Mouse (Mus musculus) neural tube, embryonic 13.5 days (tissue): ENCODE results near the gene Actg2. TPM values are rescaled to one million over a fixed set of nuclear protein-coding genes. Genes with fewer than 3 reads are reported as not detected.

Source experiments
- ATAC-seq: fragments of 200-750 bp; cut with Nextera tagmentation; 2 replicates; pipeline ENCODE4 v1.8.0; 2017; ENCODE audit warnings: low read depth, mild to moderate bottlenecking, moderate TSS enrichment, moderate library complexity
- H3K27ac ChIP-seq: fragments of 300-500 bp; sonication (generic); replicated peaks from 2 replicates; pipeline ENCODE4 v1.5.1; 2015; ENCODE audit warnings: moderate library complexity, mild to moderate bottlenecking, inconsistent platforms
- H3K27me3 ChIP-seq: fragments of 300-500 bp; sonication (generic); 2 replicates; pipeline ENCODE4 v1.6.1; 2015; ENCODE audit warnings: mild to moderate bottlenecking, inconsistent platforms
- H3K36me3 ChIP-seq: fragments of 300-500 bp; sonication (generic); 2 replicates; pipeline ENCODE4 v1.6.1; 2015; ENCODE audit warnings: mild to moderate bottlenecking, inconsistent platforms
- H3K4me1 ChIP-seq: fragments of 300-500 bp; sonication (generic); replicated peaks from 2 replicates; pipeline ENCODE4 v1.6.1; 2015; ENCODE audit warnings: inconsistent platforms
- H3K4me2 ChIP-seq: fragments of 300-500 bp; sonication (generic); 2 replicates; pipeline ENCODE4 v1.6.1; 2015; ENCODE audit warnings: inconsistent platforms, mild to moderate bottlenecking, moderate library complexity
- H3K4me3 ChIP-seq: fragments of 300-500 bp; sonication (generic); 2 replicates; pipeline ENCODE4 v1.5.1; 2015; ENCODE audit warnings: mild to moderate bottlenecking, inconsistent platforms
- H3K9ac ChIP-seq: fragments of 300-500 bp; sonication (generic); 2 replicates; pipeline ENCODE4 v1.6.1; 2015; ENCODE audit warnings: moderate library complexity, mild to moderate bottlenecking, inconsistent platforms
- H3K9me3 ChIP-seq: fragments of 300-500 bp; sonication (generic); 2 replicates; pipeline ENCODE4 v1.6.1; 2016; ENCODE audit warnings: inconsistent platforms
- WGBS: fragments of 180-500 bp; shearing (Covaris S2); methylation state at CpG from one replicate; pipeline ENCODE4 v1.1.7; 2015; 5-methylcytosine and 5-hydroxymethylcytosine counted together
- polyA plus RNA-seq: library from polyadenylated mRNA; unstranded; fragments of >200 nt; fragmentation: Nextera tagmentation; extraction: Ambion mirVana; gene quantifications from 2 replicates; pipeline ENCODE4 v1.2.1, GENCODE M21; 2015

Actg2 gene
- polyA plus RNA-seq, 1 experiment from 2014 or later: 1.9 TPM

DNA sequence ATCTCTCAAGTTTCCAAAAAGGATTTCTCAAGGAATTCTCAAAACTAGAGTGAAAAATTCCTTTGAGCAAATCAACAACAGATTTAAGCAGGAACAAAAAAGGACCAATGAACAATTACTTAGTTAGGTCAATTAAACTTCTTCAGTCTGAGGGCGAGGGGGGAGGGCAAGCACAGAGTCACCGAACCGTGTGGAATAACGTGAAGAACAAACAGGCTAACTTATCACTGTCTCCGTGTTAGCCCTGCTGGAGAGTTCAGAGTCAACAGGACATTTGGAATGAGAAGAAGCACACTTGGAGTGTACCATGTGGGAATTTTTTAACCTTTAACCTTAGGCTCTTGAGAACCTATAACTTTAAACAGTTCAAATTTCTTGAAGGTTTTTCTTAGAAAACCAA is 12.3 kb upstream of the Actg2 start:
- WGBS: 36% methylated on average over 5 of the region's 5 CpGs
- Histone ChIP-seq H3K27ac (no peak overlapping the region), H3K9me3 (no peaks in the 10 kb centered on the region), H3K4me3 (no peak overlapping the region), H3K27me3 (no peaks in the 10 kb centered on the region), H3K9ac (no peak overlapping the region), H3K4me2 (no peak overlapping the region), H3K36me3 (peaks cover 64% of the 10 kb centered on the region), H3K4me1 (no peaks in the 10 kb centered on the region)
- ATAC-seq: no peak

- Histone ChIP-seq H3K4me1 (no peaks in the 10 kb centered on the region), H3K9ac (no peak overlapping the region), H3K4me2 (no peak overlapping the region), H3K27me3 (no peaks in the 10 kb centered on the region), H3K4me3 (no peak overlapping the region), H3K36me3 (peaks cover 62% of the 10 kb centered on the region), H3K27ac (no peak overlapping the region), H3K9me3 (no peaks in the 10 kb centered on the region)
- no peak for ATAC-seq
- WGBS: 70% methylated on average over 3 of the region's 3 CpGs
Observed at GRCm38 (mm10) chr6:83545778-83546177, 9.7 kb upstream of the Actg2 start.

- Histone ChIP-seq H3K9ac (no peak overlapping the region), H3K4me1 (no peaks in the 10 kb centered on the region; the same call in 1 of the 2 replicates), H3K27ac (peak overlapping the region; percentile 49; the same call in 1 of the 2 replicates), H3K9me3 (no peaks in the 10 kb centered on the region), H3K27me3 (no peaks in the 10 kb centered on the region), H3K4me3 (no peak overlapping the region), H3K36me3 (peaks cover 48% of the 10 kb centered on the region), H3K4me2 (no peak overlapping the region)
- WGBS: 74% methylated on average over 11 of the region's 11 CpGs
- ATAC-seq: no peak
Observed at GRCm38 (mm10) chr6:83541756-83542456, 5.8 kb upstream of the Actg2 start.

DNA sequence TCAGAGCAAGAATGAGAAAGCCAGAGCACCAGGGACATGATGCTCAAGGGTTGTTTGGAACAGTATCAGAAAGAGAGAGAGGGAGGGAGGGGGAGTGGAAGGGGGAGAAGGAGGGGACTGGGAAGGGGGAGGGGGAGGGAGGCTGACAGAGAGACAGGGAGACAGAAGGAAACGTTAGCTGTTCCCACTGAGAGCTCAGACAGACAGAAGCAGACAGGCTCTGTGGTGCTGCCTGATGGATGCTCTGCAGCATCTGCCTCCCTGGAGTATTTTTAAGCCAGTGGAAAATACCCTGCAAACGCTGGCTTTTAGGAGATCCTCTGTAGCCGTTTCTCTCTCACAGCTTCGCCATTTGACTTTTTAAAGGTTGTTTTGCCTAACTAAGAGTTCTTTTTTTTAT is 4.0 kb upstream of the Actg2 start:
- Histone ChIP-seq H3K4me2 (no peak overlapping the region), H3K9me3 (no peaks in the 10 kb centered on the region), H3K36me3 (peaks cover 30% of the 10 kb centered on the region), H3K27me3 (no peaks in the 10 kb centered on the region), H3K27ac (no peak overlapping the region; the same call in 1 of the 2 replicates), H3K4me1 (no peaks in the 10 kb centered on the region; the same call in 1 of the 2 replicates), H3K4me3 (no peak overlapping the region), H3K9ac (no peak overlapping the region)
- 36% methylated on average over 4 of the region's 4 CpGs for WGBS
- ATAC-seq: 0 out of 2 replicates have a peak, but pooled peaks have one; percentile 23

DNA sequence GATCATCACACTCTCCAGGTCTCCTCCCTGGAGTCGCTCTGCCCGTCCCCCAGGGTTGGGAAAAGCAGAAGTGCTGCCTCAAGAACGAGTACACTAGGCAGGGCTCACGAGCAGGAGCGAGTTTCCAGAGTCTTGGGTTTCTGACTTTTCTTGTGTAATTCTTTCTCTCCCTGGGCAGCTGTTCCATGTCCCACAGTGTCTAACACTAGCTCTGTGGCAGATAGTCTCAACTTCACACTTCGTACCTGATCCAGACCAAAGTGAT is 662 bp upstream of the Actg2 start:
- no peak overlapping the region for H3K9ac ChIP-seq

DNA sequence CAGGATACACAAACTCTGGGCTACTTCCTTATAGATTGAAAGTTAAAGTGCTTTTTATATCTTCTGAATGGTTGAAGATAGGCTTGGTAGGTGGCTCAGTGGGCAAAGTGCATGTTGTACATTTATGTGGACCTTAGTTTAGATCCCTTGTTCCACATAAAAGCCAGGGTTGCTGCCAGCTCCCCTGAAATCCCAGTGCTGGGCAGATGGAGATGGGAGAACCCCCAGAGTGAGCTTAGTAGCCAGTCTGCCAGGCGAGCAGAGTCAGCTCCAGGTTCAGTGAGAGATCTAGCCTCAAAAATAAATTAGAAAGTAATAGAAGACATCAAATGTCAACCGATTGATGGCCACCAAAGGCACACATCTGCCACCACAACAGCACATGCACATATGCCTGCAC is 3.5 kb downstream of the Actg2 start:
- H3K4me3 ChIP-seq: no peak overlapping the region
- no peak overlapping the region for H3K4me2 ChIP-seq
- no peaks in the 10 kb centered on the region for H3K4me1 ChIP-seq
- 68% methylated on average over 2 of the region's 2 CpGs for WGBS
- no peaks in the 10 kb centered on the region for H3K27me3 ChIP-seq
- H3K9ac ChIP-seq: no peak overlapping the region
- no peaks in the 10 kb centered on the region for H3K9me3 ChIP-seq
- ATAC-seq: no peak
- H3K36me3 ChIP-seq: no peaks in the 10 kb centered on the region
- H3K27ac ChIP-seq: no peak overlapping the region

More for the DNA sequence above, 662 bp upstream of the Actg2 start:
- Histone ChIP-seq H3K4me3 (no peak overlapping the region), H3K9me3 (no peaks in the 10 kb centered on the region), H3K27ac (no peak overlapping the region), H3K36me3 (peaks cover 3% of the 10 kb centered on the region; the same call in 1 of the 2 replicates), H3K4me2 (no peak overlapping the region), H3K4me1 (no peaks in the 10 kb centered on the region; the same call in 1 of the 2 replicates), H3K27me3 (no peaks in the 10 kb centered on the region)
- no peak for ATAC-seq
- 54% methylated on average over 6 of the region's 6 CpGs for WGBS

DNA sequence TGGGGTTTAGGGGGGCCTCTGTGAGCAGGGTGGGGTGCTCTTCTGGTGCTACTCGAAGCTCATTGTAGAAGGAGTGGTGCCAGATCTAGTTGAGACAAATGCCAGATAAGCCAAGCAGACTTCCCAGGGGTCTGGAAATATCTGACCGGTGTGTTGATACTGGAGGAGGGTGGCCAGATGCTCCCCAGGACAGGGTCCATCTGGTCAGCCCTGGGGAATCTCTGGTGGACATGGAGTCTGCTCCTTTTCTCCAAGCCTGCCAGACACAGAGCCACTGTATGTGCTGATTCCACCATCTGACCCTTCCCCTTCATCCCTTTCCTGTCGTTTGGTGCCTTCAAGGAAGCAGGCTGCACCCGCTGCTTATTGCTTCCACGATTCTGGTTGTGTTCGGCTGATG is 12.9 kb downstream of the Actg2 start:
- ATAC-seq: no peak
- Histone ChIP-seq H3K27ac (no peak overlapping the region), H3K9ac (no peak overlapping the region; the same call in 1 of the 2 replicates), H3K27me3 (no peaks in the 10 kb centered on the region), H3K4me2 (no peak overlapping the region), H3K4me3 (no peak overlapping the region), H3K4me1 (no peaks in the 10 kb centered on the region), H3K36me3 (no peaks in the 10 kb centered on the region), H3K9me3 (no peaks in the 10 kb centered on the region)
- 67% methylated on average over 6 of the region's 6 CpGs for WGBS

GRCm38 (mm10) chr6:83521784-83522183 is 14.3 kb downstream of the Actg2 start:
- no peak for ATAC-seq
- Histone ChIP-seq H3K9ac (no peak overlapping the region), H3K27ac (no peak overlapping the region), H3K4me2 (no peak overlapping the region), H3K27me3 (no peaks in the 10 kb centered on the region), H3K36me3 (no peaks in the 10 kb centered on the region), H3K9me3 (no peaks in the 10 kb centered on the region), H3K4me3 (no peak overlapping the region), H3K4me1 (no peaks in the 10 kb centered on the region)
- WGBS: 72% methylated on average over 6 of the region's 6 CpGs

DNA sequence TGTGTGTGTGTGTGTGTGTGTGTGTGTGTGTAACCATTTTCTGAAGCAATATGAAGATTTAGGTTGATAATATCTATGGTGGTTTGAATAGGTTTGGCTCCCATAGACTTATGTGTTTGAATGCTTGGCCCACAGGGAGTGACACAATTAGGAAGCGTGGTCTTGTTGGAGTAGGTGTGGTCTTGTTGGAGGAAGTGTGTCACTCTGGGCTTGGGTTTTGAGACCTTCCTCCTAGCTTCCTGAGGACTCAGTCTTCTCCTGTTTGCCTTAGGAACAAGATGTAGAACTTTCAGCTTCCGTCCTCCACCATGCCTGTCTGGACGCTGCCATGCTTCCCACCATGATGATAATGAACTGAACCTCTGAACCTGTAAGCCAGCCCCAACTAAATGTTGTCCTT is 17.4 kb downstream of the Actg2 start:
- Histone ChIP-seq H3K27ac (no peak overlapping the region), H3K4me3 (no peak overlapping the region), H3K4me1 (no peaks in the 10 kb centered on the region), H3K27me3 (no peaks in the 10 kb centered on the region), H3K9ac (no peak overlapping the region), H3K4me2 (no peak overlapping the region), H3K36me3 (no peaks in the 10 kb centered on the region), H3K9me3 (no peaks in the 10 kb centered on the region)
- ATAC-seq: no peak
- 88% methylated on average over 3 of the region's 3 CpGs for WGBS

- no peaks in the 10 kb centered on the region for H3K36me3 ChIP-seq
- no peak for ATAC-seq
- H3K27me3 ChIP-seq: no peaks in the 10 kb centered on the region
- no peaks in the 10 kb centered on the region for H3K9me3 ChIP-seq
- no peak overlapping the region for H3K9ac ChIP-seq
- H3K4me2 ChIP-seq: no peak overlapping the region
- no peak overlapping the region for H3K27ac ChIP-seq
- no peaks in the 10 kb centered on the region for H3K4me1 ChIP-seq
- no peak overlapping the region for H3K4me3 ChIP-seq
- WGBS: 77% methylated on average over 3 of the region's 3 CpGs
Observed at GRCm38 (mm10) chr6:83515172-83515571, 20.9 kb downstream of the Actg2 start.

GRCm38 (mm10) chr6:83512495-83512894 is 23.6 kb downstream of the Actg2 start:
- no peak overlapping the region for H3K9ac ChIP-seq
- no peak overlapping the region for H3K4me3 ChIP-seq
- H3K36me3 ChIP-seq: no peaks in the 10 kb centered on the region
- H3K4me1 ChIP-seq: peaks cover 2% of the 10 kb centered on the region
- no peak overlapping the region for H3K27ac ChIP-seq
- H3K4me2 ChIP-seq: no peak overlapping the region
- no peaks in the 10 kb centered on the region for H3K9me3 ChIP-seq
- 19% methylated on average over 1 of the region's 1 CpGs for WGBS
- no peak for ATAC-seq
- H3K27me3 ChIP-seq: no peaks in the 10 kb centered on the region

- Histone ChIP-seq H3K36me3 (no peaks in the 10 kb centered on the region), H3K27ac (no peak overlapping the region), H3K4me1 (peaks cover 18% of the 10 kb centered on the region), H3K4me3 (no peak overlapping the region), H3K9me3 (no peaks in the 10 kb centered on the region), H3K4me2 (no peak overlapping the region), H3K9ac (no peak overlapping the region), H3K27me3 (no peaks in the 10 kb centered on the region)
- ATAC-seq: no peak
- 68% methylated on average over 2 of the region's 2 CpGs for WGBS
Observed at GRCm38 (mm10) chr6:83510210-83510609, 25.9 kb downstream of the Actg2 start.

- H3K27ac ChIP-seq: no peak overlapping the region
- WGBS: 42% methylated on average over 8 of the region's 8 CpGs
- H3K4me3 ChIP-seq: no peak overlapping the region
- no peaks in the 10 kb centered on the region for H3K36me3 ChIP-seq
- no peak overlapping the region for H3K4me2 ChIP-seq
- H3K4me1 ChIP-seq: peaks cover 25% of the 10 kb centered on the region
- 0 out of 2 replicates have a peak overlapping the region, but pooled peaks have one; percentile 9 for H3K9ac ChIP-seq
- H3K27me3 ChIP-seq: no peaks in the 10 kb centered on the region
- no peak for ATAC-seq
- no peaks in the 10 kb centered on the region for H3K9me3 ChIP-seq
Observed at GRCm38 (mm10) chr6:83509442-83509841, 26.6 kb downstream of the Actg2 start.
